Mouse (Mus musculus): Measurements from ENCODE around the gene Gsta4.
"Not testable (repeated sequence)": the region's sequence is repeated elsewhere in the genome, so short reads cannot be mapped to it uniquely, and the experiment has no call there.

The Gsta4 gene

DNA sequence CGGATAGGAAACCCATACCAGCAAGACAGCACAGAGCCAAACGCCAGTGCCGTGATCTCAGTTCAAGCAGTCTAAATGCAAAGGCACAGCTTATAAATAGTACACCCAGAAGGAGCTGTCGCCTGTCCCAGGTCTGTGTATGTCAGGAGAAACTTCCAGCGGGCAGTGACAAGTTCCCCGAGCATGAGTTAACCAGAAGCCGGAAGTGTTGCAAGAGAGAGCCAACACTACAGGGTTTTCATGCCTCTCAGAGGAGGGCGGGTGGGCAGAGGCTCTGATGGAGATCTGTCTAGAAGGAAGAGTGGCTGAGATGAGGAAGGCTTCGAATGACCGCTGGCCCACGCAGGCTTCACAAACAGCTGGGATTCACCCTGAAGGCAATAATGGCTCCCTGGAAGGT, 42.7 kb downstream of the Gsta4 start:
- no peak for ATAC-seq (ENCODE audit: insufficient number of reproducible peaks, low FRiP score, low TSS enrichment)

GRCm38 (mm10) chr9:78228122-78228521, 45.5 kb downstream of the Gsta4 start:
- ATAC-seq (ENCODE audit: insufficient number of reproducible peaks, low FRiP score, low TSS enrichment): no peak

GRCm38 (mm10) chr9:78229658-78230057, 47.1 kb downstream of the Gsta4 start:
- ATAC-seq (ENCODE audit: insufficient number of reproducible peaks, low FRiP score, low TSS enrichment): not testable (repeated sequence)

GRCm38 (mm10) chr9:78230461-78230860, 47.9 kb downstream of the Gsta4 start, which contains the start of gene Gsta1:
Gsta1 (plus strand) TSS chr9:78230656.
- not testable (repeated sequence) for ATAC-seq (ENCODE audit: insufficient number of reproducible peaks, low FRiP score, low TSS enrichment)

- 0 out of 2 replicates have a peak, but pooled peaks have one; percentile 36 for ATAC-seq (ENCODE audit: insufficient number of reproducible peaks, low FRiP score, low TSS enrichment)
Observed at GRCm38 (mm10) chr9:78233121-78233695, 50.6 kb downstream of the Gsta4 start.

- ATAC-seq (ENCODE audit: insufficient number of reproducible peaks, low FRiP score, low TSS enrichment): not testable (repeated sequence)
Observed at GRCm38 (mm10) chr9:78255683-78256470, 73.3 kb downstream of the Gsta4 start.

GRCm38 (mm10) chr9:78256914-78257313, 74.3 kb downstream of the Gsta4 start, which contains the start of gene Gm3776:
Gm3776 (plus strand) TSS chr9:78257129.
- ATAC-seq (ENCODE audit: insufficient number of reproducible peaks, low FRiP score, low TSS enrichment): not testable (repeated sequence)

Measured in cerebellum, adult (tissue).